Mouse (Mus musculus): ENCODE data around the gene Avpr1a.

DNA sequence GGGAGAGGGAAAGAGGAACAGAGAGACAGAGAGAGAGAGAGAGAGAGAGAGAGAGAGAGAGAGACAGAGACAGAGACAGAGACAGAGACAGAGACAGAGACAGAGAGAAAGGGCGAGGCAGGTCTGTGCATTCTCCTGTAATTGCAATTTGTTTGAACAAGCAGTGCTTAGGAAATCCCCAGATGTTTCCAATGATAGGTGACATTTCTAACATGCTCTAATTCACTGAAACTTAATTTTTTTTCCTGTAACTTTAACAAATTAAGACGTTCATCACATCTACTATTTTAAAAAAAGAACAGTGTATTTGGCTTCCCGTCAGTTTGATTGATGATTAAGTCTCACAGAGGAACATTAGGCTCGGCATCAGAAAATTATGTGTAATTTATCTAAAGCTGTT lies 15.6 kb upstream of the Avpr1a start:
- TF ChIP-seq POLR2A (IDR thresholded peaks at IDR 0.05; ENCODE audit: control insufficient read depth, low read depth, low read length) (no peak), CTCF (IDR thresholded peaks at IDR 0.05; ENCODE audit: control insufficient read depth, insufficient read depth, insufficient replicate concordance, low read depth, low read length) (no peak)

All from testis, adult 2 months (tissue).